Mouse (Mus musculus) adrenal gland, adult 18-20 months (tissue): ENCODE measurements around the gene Pde9a. TPM values are rescaled to one million over a fixed set of nuclear protein-coding genes. Genes with fewer than 3 reads are reported as not detected.

Source experiments
- DNase-seq, 2 experiments: peaks; one replicate each; pipeline ENCODE4 v3.0.0; 2021 to 2022; ENCODE audit warnings: low spot score in 2 of 2
- total RNA-seq, 2 experiments: library from RNA; stranded (reverse); gene quantifications; 1 replicate in 1 of 2; 2 replicates in 1 of 2; pipeline ENCODE4 v1.2.3; 2021

The Pde9a gene
- total RNA-seq, 2 experiments from 2014 or later = 1.9 to 2.6 TPM

- no peak for DNase-seq
Observed at GRCm38 (mm10) chr17:31454056-31454455, 68.0 kb downstream of the Pde9a start.

DNA sequence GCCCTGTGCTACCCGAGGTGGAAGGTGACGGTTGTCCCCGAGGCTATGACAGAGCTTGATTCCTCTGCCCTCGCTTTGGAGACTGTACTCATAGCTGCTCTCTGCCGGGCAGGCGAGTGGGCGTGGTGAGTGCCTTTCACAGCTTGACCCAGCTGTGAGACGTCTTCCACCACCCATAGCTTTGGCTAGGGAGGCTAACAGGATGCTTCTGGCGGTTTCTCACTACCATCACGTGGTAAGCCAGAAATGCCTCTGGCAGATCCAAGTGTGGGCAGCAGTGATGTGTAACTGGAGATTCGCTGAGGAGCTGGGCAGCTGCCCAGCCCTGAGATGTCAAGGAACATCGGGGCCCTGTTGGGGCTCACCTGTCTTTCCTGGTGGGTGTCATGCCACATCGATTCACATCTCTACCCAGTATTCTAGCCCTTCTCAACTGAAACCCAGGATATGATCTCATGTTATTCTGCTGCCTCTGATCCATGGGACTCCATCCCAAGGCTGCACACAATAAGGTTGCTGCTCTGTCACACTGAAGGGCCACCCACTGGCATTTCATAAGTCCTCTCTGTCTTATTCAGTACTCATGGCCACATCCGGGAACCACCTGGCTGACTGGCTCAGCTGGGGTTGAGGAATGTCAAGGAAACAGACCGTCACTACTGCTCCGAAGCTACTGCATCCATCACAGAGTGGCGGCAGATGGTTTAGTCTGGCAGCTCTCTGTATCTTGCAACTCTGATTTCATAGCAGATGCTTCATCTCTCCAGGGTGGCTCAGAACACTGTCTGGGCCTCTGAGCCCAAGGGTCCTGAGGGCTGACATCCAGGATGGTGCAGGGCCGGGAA lies 70.9 kb downstream of the Pde9a start:
- DNase-seq = no peak

- DNase-seq = no peak
Observed at GRCm38 (mm10) chr17:31460416-31460815, 74.4 kb downstream of the Pde9a start.

DNA sequence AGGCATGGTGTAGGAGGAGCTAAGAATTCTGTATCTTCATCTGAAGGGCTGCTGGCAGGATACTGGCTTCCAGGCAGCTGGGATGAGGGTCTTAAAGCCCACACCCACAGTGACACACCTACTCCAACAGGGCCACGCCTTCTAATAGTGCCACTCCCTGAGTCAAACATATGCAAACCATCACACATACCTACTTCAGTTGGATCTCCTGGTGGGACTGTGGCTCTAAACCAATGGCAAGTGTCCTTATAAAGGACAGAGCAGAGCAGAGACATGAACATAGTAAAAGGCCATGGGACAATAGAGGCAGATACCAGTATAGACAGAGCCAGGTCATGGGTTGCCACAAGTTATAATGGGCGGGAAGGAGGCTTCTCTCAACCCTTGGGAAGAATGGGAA lies 76.5 kb downstream of the Pde9a start:
- no peak for DNase-seq

- DNase-seq = no peak
Observed at GRCm38 (mm10) chr17:31466854-31467253, 80.8 kb downstream of the Pde9a start.

DNA sequence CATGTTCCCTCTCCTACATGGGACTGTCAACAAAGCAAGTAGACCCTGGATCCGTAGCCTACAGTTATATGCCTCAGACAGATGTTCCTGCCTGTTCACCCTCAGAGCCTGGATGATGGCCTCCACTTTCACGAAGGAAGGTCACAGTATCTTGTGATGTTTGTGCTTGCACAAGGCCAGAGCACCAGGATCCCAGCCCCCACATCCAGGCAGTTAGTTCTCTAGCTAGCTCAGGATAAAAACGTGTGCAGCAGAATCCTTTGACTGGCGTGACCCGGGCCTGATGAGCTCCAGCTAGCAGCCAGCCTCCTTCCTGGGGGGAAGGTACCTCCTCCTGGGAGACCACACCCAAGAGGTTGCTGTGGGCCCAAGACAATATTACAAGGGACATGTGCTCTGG lies 82.5 kb downstream of the Pde9a start:
- DNase-seq = no peak

- no peak for DNase-seq
Observed at GRCm38 (mm10) chr17:31470766-31471418, 84.9 kb downstream of the Pde9a start.

GRCm38 (mm10) chr17:31474388-31474787 lies 88.4 kb downstream of the Pde9a start:
- DNase-seq = no peak

DNA sequence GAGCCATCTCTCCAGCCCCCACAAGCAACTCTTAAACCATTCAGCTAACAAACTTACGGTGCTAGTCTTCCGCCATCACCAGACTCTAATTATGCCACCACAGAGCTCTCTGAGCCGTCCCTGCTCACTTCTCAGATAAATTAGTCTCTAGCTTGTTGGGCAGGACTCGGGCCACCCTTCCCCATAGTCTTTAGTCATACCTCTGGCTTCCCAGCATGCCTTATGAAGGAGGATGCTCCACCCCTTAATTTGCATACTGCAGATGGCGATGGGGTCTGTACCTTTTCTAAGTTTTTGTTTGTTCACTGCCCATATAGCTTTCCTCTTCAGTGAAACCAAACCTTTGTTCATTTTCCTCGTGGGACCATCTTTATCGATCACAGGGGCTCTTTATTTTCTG lies 92.6 kb downstream of the Pde9a start:
- DNase-seq = no peak

DNA sequence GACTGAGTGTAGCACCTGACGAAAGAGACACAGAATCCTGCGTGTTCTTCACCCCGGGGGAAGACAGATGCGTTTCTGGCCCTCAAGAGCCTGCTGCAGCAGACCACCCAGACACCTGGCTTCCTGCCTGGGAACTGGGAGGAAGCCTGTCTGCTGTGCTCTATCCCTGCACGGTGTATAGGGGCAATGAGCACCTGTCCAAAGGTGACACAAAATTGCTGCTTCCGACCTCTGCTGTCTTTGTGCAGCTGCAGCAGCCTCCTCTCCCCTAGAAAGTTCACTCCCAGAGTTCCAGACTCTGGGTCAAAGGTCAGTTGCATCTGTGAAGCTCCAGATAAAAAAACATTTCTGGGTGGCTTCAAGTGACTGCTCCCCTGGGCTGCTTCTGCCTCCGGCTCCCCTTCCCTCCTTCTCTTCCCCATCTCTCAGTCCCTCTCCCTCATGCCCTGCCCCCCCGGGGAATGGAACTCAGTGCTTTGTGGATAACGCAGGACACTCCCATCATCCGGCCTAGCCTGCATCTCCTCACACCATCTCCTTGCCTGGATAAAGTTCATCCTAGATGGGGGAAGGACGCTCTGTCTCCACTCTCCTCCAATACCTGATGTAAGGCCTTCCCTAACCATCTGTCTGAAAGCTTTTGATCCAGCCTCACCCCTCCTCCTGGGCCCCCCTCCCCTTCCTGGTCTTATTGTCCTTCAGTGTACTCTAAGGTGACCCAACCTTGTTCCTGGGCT lies 93.3 kb downstream of the Pde9a start:
- DNase-seq = no peak

- no peak for DNase-seq
Observed at GRCm38 (mm10) chr17:31486616-31487198, 100.7 kb downstream of the Pde9a start.

DNA sequence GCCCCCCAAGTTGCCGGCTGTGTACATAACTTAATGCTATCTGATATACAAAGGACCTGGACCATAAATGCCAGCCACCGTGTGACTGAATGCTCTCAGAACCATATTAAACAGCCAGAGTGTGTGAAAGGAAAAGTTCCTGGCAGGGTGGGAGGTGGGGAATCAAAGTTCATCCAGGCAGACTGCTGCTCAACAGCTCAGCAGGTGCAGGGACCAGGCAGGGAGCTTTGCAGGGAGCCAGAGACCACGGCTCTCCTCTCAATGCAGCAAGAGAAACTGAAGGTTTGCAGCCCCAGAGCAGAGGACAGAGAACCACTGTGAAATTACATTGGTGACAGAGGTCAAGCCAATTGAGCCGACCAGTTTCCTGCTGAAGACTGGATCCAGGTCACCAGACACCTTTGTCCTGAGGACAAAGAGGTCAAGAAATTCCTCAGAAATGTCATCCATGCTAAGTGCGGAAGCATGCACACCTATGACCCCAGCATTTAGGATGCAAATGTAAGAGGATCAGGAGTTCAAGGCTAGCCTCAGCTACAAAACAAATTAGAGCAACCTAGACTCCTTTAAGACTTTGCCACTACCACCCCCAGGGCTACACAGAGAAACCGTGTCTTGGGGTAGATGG lies 101.5 kb downstream of the Pde9a start:
- no peak for DNase-seq

DNA sequence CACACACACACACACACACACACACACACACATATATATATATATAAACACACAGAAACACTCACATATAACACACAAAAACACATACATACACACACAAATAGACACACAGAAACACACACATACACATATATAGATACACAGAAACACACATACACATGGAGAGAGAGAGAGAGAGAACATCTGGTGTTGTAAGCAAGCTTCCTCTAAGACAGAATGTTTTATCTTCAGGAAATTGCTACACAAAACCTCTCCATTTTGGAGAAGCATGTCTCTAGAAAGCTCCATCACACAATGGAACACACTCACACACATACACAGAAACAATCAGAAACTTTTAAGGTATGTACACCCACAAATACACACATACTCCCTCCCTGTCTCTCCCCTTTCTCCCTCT lies 105.3 kb downstream of the Pde9a start:
- DNase-seq = no peak

DNA sequence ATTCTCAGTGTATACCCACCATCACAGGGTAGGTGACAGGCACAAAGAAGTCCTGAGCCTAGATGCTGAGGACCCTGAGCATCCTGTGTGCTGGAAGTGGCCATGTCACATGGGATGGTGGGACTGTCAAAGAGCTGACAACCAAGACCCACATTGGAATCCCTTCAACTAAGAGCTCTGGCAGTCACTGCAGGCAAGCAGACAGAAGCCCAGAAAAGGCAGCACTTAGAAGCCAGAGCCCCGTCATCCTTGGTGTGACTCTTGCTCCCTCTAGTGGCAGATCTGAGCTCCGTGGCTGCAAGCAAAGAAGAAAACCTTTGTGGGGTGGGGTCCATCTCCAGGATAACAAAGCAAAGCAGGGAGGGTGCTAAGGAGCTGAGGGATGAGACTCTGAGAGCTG lies 106.4 kb downstream of the Pde9a start:
- DNase-seq = peak; percentile 64 to 65

- DNase-seq = no peak
Observed at GRCm38 (mm10) chr17:31494989-31495388, 109.0 kb downstream of the Pde9a start.

DNA sequence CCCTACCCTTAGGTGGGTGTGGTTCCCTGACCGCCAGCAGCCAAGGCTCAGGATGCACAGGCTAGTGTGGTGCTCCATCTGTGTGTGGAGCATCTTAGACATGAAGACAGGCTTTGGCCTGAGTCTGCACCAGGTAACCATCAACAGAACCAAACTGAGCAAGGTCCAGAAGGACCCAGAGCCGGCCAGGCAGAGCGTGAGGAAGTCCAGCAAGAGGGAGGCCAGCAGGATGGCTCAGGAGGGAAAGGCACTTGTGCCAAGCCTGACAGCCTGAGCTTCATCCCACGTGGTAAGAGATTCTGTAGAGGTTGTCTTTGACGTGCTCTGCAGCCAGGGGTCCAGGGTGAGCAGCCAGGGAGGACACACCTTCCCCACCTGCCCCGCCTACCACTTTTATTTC lies 111.7 kb downstream of the Pde9a start:
- no peak for DNase-seq

DNA sequence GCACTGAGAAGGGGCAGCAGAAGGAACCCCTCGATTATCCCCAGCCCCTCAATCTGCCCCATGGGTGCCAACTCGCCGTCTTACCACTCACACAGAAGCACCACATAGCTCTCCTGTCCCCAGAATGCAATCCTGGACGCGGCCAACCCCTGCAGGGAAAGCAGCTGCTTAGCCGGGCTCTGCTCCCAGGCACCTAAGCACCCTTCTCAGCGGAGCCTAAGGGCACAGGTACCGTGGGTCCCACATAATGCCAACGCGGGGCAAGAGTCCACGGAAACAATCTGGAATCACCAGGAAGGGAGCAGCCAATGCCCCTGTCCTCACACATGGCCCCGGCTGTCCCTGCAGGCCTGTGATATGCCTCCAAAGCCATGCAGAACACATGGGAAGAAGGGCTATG lies 113.7 kb downstream of the Pde9a start:
- DNase-seq = no peak

- DNase-seq = no peak
Observed at GRCm38 (mm10) chr17:31500416-31500815, 114.4 kb downstream of the Pde9a start.

GRCm38 (mm10) chr17:31500908-31501307 lies 114.9 kb downstream of the Pde9a start:
- DNase-seq = no peak

DNA sequence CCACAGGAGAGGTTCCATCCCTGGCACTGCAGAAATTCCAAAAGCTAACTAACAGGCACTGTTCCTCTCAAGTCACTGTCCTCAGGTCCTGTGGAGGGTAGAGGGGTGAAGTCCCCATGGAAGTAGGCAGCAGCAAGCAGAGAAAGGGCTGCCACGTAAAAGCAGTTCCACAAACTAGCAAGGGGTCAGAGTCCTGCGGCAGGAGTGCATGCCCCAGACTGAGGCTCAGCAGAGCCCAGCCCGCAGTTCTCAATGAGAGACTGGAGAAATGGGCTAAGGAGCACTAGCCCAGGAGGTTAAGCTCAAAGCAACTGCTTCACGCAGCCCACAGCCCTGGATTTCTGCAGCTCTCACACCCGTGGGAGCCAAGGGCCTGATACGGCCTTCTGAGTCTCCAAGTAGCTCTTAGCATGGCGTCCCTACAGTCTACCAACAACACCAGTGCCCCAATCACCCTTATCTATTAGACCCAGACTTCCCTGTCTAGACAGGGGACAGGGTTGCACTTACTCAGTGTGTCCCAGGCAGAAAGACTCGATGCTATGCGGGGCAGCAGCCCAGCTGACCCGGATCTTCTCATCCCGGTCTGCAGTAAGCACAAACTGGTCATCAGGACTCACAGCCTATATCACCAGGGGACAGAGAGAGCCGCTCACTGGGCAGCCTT lies 116.4 kb downstream of the Pde9a start:
- no peak for DNase-seq

DNA sequence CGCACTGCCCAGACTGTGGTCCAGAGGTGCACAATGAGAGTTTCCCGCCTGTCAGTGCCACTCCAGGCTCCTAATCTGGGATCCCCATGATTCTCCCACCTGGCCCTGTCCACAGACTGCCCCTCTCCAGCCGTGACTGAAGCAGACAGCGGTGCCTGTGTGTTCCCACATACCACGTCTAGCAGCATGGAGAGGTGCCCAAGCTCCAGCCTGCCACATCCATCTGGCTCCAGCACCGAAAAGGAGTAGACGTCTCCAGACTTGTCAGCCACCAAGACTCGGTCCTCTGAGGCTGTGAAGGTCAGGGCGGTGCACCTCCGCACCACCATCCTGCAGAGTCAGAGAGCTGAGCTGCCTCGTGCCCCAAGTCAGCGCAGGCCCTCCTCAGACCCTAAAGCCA lies 117.3 kb downstream of the Pde9a start:
- no peak for DNase-seq
